Mouse (Mus musculus): Measurements from ENCODE around the gene Mknk1. TPM values are rescaled to one million over a fixed set of nuclear protein-coding genes. Genes with fewer than 3 reads are reported as not detected.

Mknk1 gene
- polyA plus RNA-seq, 1 experiment from 2014 or later: 26.3 TPM

DNA sequence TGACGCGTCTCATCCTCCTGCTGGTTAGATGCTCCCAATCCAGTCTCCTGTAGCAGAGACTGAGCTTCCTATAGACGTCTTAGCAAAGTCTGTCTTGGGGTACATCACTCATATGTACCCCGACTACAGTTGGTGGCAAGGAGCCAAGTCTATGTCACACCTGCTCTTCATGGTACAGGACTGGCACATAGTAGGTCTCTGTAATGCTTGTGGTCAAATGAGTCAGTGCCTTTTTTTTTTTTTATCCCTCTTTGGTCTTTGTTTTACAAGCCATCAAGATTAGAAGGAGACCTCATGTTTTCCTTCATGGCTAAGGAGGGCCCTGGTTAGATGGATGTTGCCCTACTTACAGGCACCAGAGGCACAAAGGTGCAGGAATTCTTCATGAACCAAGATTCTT lies 1.8 kb downstream of the Mknk1 start:
- no peak for DNase-seq (ENCODE audit: low read depth, low spot score)
- ChIA-PET POLR2A (interaction anchor here (1.2 kb wide), 1 partner anchor 28 kb away, joined by 3 read pairs; no protein-coding TSS in a partner anchor), CTCF (interaction anchor here (1.0 to 1.2 kb wide), 2 partner anchors 13 to 109 kb away, joined by 3 read pairs; partner anchors contain the start of gene Mob3c)
- H3K27me3 ChIP-seq: no peaks in the 10 kb centered on the region
- in situ Hi-C loops (cut with MboI; ENCODE audit: low pct_unique_long_range_greater_than_20kb): no loop called here
- no peak for ATAC-seq
- TF ChIP-seq CTCF (IDR thresholded peaks at IDR 0.05): no peak

DNA sequence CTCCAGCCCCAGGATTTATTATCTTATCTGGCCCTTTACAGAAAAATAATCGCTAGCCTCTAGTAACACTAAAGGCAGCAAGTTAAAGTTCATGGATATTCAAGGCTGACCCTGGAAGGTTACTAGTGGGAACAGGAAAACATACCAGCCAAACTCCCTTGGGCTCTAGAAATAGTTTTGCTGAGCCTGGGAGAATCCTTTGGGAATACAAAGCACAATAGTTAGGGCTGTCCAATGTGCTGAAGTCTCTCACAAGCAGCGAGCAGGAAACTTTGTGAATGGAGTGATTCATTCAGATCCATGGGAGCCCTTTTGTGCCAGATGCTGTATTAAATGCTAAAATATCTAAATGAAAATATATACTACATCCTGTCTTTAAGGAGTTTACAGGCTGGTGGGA lies 7.7 kb downstream of the Mknk1 start:
- no peaks in the 10 kb centered on the region for H3K27me3 ChIP-seq
- DNase-seq (ENCODE audit: low read depth, low spot score) (no peak), ATAC-seq (no peak)
- ChIA-PET CTCF (no interaction called here), POLR2A (no interaction called here)
- no peak for TF ChIP-seq CTCF (IDR thresholded peaks at IDR 0.05)
- in situ Hi-C loops (cut with MboI; ENCODE audit: low pct_unique_long_range_greater_than_20kb): no loop called here

- no peaks in the 10 kb centered on the region for H3K27me3 ChIP-seq
- POLR2A ChIA-PET: no interaction called here
- TF ChIP-seq CTCF (IDR thresholded peaks at IDR 0.05): no peak
- DNase-seq (ENCODE audit: low read depth, low spot score) (no peak), ATAC-seq (no peak)
- CTCF ChIA-PET: no interaction called here
- in situ Hi-C loops (cut with MboI; ENCODE audit: low pct_unique_long_range_greater_than_20kb): no loop called here
Observed at GRCm38 (mm10) chr4:115847377-115847776, 8.4 kb downstream of the Mknk1 start.

DNA sequence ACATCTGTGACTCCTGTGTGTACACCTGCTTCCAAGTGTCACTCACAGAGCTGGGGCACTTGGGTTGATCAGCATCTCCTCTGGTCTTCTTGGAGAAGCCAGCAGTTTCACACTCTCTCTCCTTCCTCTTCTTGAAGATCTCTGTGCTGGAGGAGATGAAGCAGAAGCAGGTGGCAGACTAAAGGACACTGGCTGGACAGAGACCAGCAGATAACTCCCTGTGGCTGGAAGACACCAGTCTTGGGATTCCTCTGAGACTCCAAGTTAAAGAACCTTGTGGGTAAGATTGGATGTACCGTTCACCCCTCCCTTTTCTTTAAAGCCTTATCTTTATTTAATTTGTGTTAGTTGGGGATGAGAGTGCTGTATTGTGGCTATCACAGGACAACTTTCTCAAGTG lies 9.1 kb downstream of the Mknk1 start:
- in situ Hi-C loops (cut with MboI; ENCODE audit: low pct_unique_long_range_greater_than_20kb): no loop called here
- ATAC-seq: no peak

GRCm38 (mm10) chr4:115848990-115849677 lies 10.1 kb downstream of the Mknk1 start:
- CTCF ChIA-PET: no interaction called here
- no peaks in the 10 kb centered on the region for H3K27me3 ChIP-seq
- in situ Hi-C loops (cut with MboI; ENCODE audit: low pct_unique_long_range_greater_than_20kb): no loop called here
- ATAC-seq (no peak), DNase-seq (ENCODE audit: low read depth, low spot score) (no peak)
- no peak for TF ChIP-seq CTCF (IDR thresholded peaks at IDR 0.05)
- POLR2A ChIA-PET: no interaction called here

More for the DNA sequence above, 9.1 kb downstream of the Mknk1 start:
- ChIA-PET POLR2A (no interaction called here), CTCF (no interaction called here)
- no peaks in the 10 kb centered on the region for H3K27me3 ChIP-seq
- no peak for DNase-seq (ENCODE audit: low read depth, low spot score)
- no peak for TF ChIP-seq CTCF (IDR thresholded peaks at IDR 0.05)

- TF ChIP-seq CTCF (IDR thresholded peaks at IDR 0.05): no peak
- DNase-seq (ENCODE audit: low read depth, low spot score) (no peak), ATAC-seq (no peak)
- in situ Hi-C loops (cut with MboI; ENCODE audit: low pct_unique_long_range_greater_than_20kb): no loop called here
- POLR2A ChIA-PET: no interaction called here
- CTCF ChIA-PET: no interaction called here
- no peaks in the 10 kb centered on the region for H3K27me3 ChIP-seq
Observed at GRCm38 (mm10) chr4:115850111-115850510, 11.1 kb downstream of the Mknk1 start.

- DNase-seq (ENCODE audit: low read depth, low spot score) (no peak), ATAC-seq (no peak)
- H3K27me3 ChIP-seq: no peaks in the 10 kb centered on the region
- in situ Hi-C loops (cut with MboI; ENCODE audit: low pct_unique_long_range_greater_than_20kb): no loop called here
- no peak for TF ChIP-seq CTCF (IDR thresholded peaks at IDR 0.05)
- POLR2A ChIA-PET: no interaction called here
- CTCF ChIA-PET: no interaction called here
Observed at GRCm38 (mm10) chr4:115850631-115851030, 11.6 kb downstream of the Mknk1 start.

DNA sequence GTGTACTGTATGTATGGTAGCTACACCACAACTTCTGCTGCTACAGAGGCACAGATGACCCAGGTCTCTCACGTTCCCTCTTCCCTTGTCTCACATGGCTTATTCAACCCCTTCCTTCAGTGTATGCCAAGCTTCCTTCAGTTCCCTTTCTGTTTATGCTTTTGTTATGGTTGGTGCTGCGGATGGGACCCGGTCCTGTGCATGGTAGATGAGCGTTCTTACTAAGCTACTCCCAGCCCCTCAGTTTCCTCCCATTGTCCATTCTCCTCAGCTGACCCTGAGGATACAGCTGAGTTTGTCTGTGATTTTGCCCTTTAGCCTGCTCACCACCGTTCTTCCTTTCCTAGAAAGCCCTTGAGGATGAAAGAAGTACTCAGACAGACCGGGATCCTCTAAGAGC lies 12.6 kb downstream of the Mknk1 start:
- ATAC-seq (no peak), DNase-seq (ENCODE audit: low read depth, low spot score) (no peak)
- ChIA-PET CTCF (no interaction called here), POLR2A (no interaction called here)
- H3K27me3 ChIP-seq: no peaks in the 10 kb centered on the region
- no peak for TF ChIP-seq CTCF (IDR thresholded peaks at IDR 0.05)
- in situ Hi-C loops (cut with MboI; ENCODE audit: low pct_unique_long_range_greater_than_20kb): no loop called here

- DNase-seq (ENCODE audit: low read depth, low spot score): no peak
- ChIA-PET CTCF (no interaction called here), POLR2A (no interaction called here)
- no peaks in the 10 kb centered on the region for H3K27me3 ChIP-seq
- no peak for TF ChIP-seq CTCF (IDR thresholded peaks at IDR 0.05)
- in situ Hi-C loops (cut with MboI; ENCODE audit: low pct_unique_long_range_greater_than_20kb): no loop called here
- ATAC-seq: no peak
Observed at GRCm38 (mm10) chr4:115855100-115855499, 16.1 kb downstream of the Mknk1 start.

GRCm38 (mm10) chr4:115855609-115856008 lies 16.6 kb downstream of the Mknk1 start:
- H3K27me3 ChIP-seq: no peaks in the 10 kb centered on the region
- no peak for TF ChIP-seq CTCF (IDR thresholded peaks at IDR 0.05)
- CTCF ChIA-PET: no interaction called here
- DNase-seq (ENCODE audit: low read depth, low spot score) (no peak), ATAC-seq (no peak)
- POLR2A ChIA-PET: no interaction called here
- in situ Hi-C loops (cut with MboI; ENCODE audit: low pct_unique_long_range_greater_than_20kb): no loop called here

GRCm38 (mm10) chr4:115856282-115856681 lies 17.3 kb downstream of the Mknk1 start:
- in situ Hi-C loops (cut with MboI; ENCODE audit: low pct_unique_long_range_greater_than_20kb): no loop called here
- POLR2A ChIA-PET: no interaction called here
- ATAC-seq: no peak
- CTCF ChIA-PET: no interaction called here
- no peak for DNase-seq (ENCODE audit: low read depth, low spot score)
- no peak for TF ChIP-seq CTCF (IDR thresholded peaks at IDR 0.05)
- no peaks in the 10 kb centered on the region for H3K27me3 ChIP-seq

DNA sequence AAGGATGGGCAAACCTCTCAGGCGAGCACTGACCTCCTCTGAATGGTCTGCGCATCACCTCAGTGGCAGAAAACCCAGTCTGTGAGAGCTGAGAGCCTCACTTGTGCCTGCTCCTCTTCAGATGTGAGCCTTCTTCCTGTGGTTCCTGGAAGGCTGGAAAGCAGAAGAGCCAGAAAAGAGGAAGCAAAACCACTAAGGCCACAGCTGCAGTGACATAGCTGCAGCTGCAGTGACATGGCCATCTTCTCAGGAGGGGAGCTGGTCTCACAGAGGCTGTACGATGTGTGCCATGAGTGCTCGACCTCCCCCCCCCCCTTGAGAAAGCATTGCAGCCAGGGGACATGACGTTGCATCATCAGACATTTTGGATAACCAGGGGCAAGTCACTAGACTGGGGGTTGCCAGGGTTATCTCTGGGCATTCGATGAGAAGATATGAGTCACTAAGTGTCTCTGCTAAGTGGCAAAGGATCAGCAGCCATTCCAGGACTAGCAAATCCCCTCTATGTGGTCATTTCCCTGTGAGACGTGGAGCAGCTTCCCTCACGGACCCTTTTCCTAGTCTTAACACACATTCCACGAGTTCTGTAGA lies 18.4 kb downstream of the Mknk1 start:
- no peak for DNase-seq (ENCODE audit: low read depth, low spot score)
- CTCF ChIA-PET: no interaction called here
- POLR2A ChIA-PET: no interaction called here
- no peak for TF ChIP-seq CTCF (IDR thresholded peaks at IDR 0.05)
- in situ Hi-C loops (cut with MboI; ENCODE audit: low pct_unique_long_range_greater_than_20kb): no loop called here
- H3K27me3 ChIP-seq: no peaks in the 10 kb centered on the region
- no peak for ATAC-seq

All from Patski (cell line).